Mouse (Mus musculus) lung, adult 2 months (tissue): Measurements from ENCODE around the gene Rexo5.

Experiments used
- CTCF ChIP-seq: fragments of 200-500 bp; IDR thresholded peaks from 2 replicates; pipeline ENCODE4 v1.5.1; 2011; ENCODE audit warnings: mild to moderate bottlenecking, low read length, control low read depth; ENCODE audit not compliant: insufficient read depth
- POLR2A ChIP-seq: fragments of 200-500 bp; IDR thresholded peaks from 2 replicates; pipeline ENCODE4 v1.6.1; 2011; ENCODE audit warnings: low read depth, mild to moderate bottlenecking, control low read depth, low read length, borderline replicate concordance; ENCODE audit errors: extremely low read depth

- TF ChIP-seq CTCF (no peak), POLR2A (no peak)
These were observed 67.1 kb downstream of the Rexo5 start for GRCm38 (mm10) chr7:119860971-119861334.
